Mouse (Mus musculus) lung, embryonic 14.5 days (tissue): ENCODE data around the gene Col23a1. TPM values are rescaled to one million over a fixed set of nuclear protein-coding genes. Genes with fewer than 3 reads are reported as not detected.
"Not testable (repeated sequence)": the region's sequence is repeated elsewhere in the genome, so short reads cannot be mapped to it uniquely, and the experiment has no call there.

Source experiments
- ATAC-seq: fragments of 200-750 bp; cut with Nextera tagmentation; 2 replicates; pipeline ENCODE4 v1.8.0; 2017; ENCODE audit warnings: mild to moderate bottlenecking, moderate TSS enrichment, moderate library complexity; ENCODE audit not compliant: insufficient read depth
- DNase-seq: peaks from one replicate; pipeline ENCODE4 v3.0.0-alpha.2; 2015
- H3K27ac ChIP-seq: fragments of 300-500 bp; sonication (generic); 2 replicates; pipeline ENCODE4 v1.5.1; 2014; ENCODE audit warnings: low read depth, mild to moderate bottlenecking, moderate library complexity
- H3K27me3 ChIP-seq: fragments of 300-500 bp; sonication (generic); 2 replicates; pipeline ENCODE4 v1.6.1; 2014; ENCODE audit warnings: low read length, control low read depth; ENCODE audit not compliant: insufficient read depth
- H3K36me3 ChIP-seq: fragments of 300-500 bp; sonication (generic); 2 replicates; pipeline ENCODE4 v1.6.1; 2014; ENCODE audit warnings: control low read depth; ENCODE audit not compliant: insufficient read depth
- H3K4me1 ChIP-seq: fragments of 300-500 bp; sonication (generic); 2 replicates; pipeline ENCODE4 v1.6.1; 2014; ENCODE audit warnings: antibody characterized with exemption, control low read depth; ENCODE audit not compliant: insufficient read depth
- H3K4me2 ChIP-seq: fragments of 300-500 bp; sonication (generic); 2 replicates; pipeline ENCODE4 v1.6.1; 2014; ENCODE audit warnings: mild to moderate bottlenecking
- H3K4me3 ChIP-seq: fragments of 300-500 bp; sonication (generic); 2 replicates; pipeline ENCODE4 v1.5.1; 2014; ENCODE audit warnings: low read depth, low read length
- H3K9ac ChIP-seq: fragments of 300-500 bp; sonication (generic); 2 replicates; pipeline ENCODE4 v1.6.1; 2014
- H3K9me3 ChIP-seq: fragments of 300-500 bp; sonication (generic); 2 replicates; pipeline ENCODE4 v1.6.1; 2016; ENCODE audit warnings: low read depth, low read length, control low read depth
- CTCF ChIP-seq: IDR thresholded peaks from 2 replicates; pipeline ENCODE4 v1.5.1; 2016; ENCODE audit warnings: antibody characterized with exemption, low read depth
- WGBS: fragments of 180-500 bp; shearing (Covaris S2); extraction: QIAGEN DNeasy Blood & Tissue Kit; methylation state at CpG from one replicate; pipeline ENCODE4 v1.1.7; 2014; 5-methylcytosine and 5-hydroxymethylcytosine counted together
- polyA plus RNA-seq: library from polyadenylated mRNA; unstranded; fragments of >200 nt; fragmentation: Nextera tagmentation; extraction: Ambion mirVana; gene quantifications from 2 replicates; pipeline ENCODE4 v1.2.1, GENCODE M21; 2014

Col23a1 gene
- polyA plus RNA-seq, 1 experiment from 2014 or later: 29.4 TPM

DNA sequence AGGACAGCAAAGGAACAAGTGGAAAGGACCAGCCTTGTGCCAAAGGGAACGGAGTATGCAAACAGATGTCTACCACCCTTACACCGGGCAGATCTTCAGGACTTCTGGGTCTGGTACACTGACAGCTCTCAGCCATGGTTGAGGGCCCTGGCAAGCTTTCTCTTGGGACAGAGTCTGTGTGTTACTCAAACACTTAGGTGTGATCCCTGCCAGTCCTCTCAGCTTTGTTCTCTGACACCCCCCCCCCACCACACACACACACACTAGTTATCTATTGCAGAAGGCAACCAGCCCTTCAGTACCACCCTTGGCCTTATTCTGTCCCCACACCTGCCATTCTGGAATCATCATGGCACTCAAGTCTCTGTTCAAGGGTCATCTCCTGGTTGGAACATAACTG is 332.1 kb downstream of the Col23a1 start:
- no peak overlapping the region for H3K9ac ChIP-seq
- WGBS: 92% methylated on average over 2 of the region's 2 CpGs
- H3K4me1 ChIP-seq: peaks cover 8% of the 10 kb centered on the region; the same call in 1 of the 2 replicates
- H3K27ac ChIP-seq: no peak overlapping the region
- no peak for ATAC-seq
- no peaks in the 10 kb centered on the region for H3K27me3 ChIP-seq
- H3K4me3 ChIP-seq: no peak overlapping the region
- H3K4me2 ChIP-seq: no peak overlapping the region
- no peak for DNase-seq
- no peak for TF ChIP-seq CTCF
- no peaks in the 10 kb centered on the region for H3K9me3 ChIP-seq
- peaks cover 44% of the 10 kb centered on the region for H3K36me3 ChIP-seq

DNA sequence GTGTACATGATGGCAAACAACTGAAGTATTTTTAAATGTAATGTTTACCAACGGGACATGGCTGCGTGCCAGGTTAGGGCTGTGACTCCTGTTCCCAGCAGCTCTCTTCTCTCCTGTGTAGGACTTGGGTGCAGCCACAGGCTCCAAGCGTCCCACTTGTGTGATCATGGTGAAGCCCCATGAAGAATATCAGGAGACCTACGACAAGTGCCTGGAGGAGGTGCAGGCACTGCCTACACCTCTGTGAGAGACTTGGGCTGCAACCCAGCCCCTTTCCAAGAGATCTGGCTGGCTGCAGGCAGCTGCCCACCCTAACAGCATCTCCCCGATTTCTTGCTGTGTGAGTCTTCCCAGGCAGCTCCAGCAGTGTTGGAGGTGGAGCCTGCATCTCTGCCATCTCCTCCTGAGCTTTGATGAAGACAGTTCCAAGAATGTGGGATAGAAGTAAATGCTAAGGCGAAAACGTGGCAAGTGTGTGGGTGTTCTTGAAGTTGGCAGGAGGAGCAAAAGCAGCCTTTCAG is 333.3 kb downstream of the Col23a1 start:
- peaks cover 54% of the 10 kb centered on the region for H3K36me3 ChIP-seq
- DNase-seq (no peak), ATAC-seq (no peak)
- no peak overlapping the region for H3K27ac ChIP-seq
- H3K9ac ChIP-seq: no peak overlapping the region
- no peaks in the 10 kb centered on the region for H3K27me3 ChIP-seq
- no peak overlapping the region for H3K4me3 ChIP-seq
- no peak for TF ChIP-seq CTCF
- WGBS: 84% methylated on average over 7 of the region's 7 CpGs
- H3K4me1 ChIP-seq: peaks cover 8% of the 10 kb centered on the region; the same call in 1 of the 2 replicates
- H3K9me3 ChIP-seq: no peaks in the 10 kb centered on the region
- H3K4me2 ChIP-seq: no peak overlapping the region

DNA sequence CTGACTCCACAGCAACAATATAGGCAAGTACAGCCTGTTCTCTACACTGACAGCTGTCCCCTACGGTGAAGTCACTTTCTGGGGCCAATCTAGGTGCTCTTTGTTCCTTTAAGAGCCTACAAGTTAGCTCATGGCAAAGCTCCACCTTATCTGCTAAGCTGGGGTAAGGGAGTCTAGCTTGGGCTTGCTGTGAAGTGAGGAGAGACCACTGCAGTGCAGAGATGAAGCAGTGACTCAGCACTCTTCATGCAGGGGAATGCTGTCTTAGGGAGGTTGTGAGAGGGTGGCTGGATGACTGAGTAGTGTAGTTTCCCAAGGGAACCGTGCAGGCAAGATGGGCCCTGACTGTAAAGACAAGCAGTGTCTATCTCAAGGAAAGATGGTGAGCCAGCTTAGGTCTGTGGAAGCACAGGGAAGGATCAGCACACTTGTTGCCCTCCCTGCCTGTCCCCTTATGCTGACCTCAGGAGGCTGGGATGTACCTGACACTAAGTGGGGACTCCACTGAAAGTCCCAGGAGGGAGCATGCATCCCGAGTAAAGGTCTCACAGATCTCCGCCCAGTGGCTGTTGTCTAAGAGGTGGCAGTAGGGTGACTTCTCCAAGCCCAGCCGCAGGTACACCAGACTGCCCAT is 335.6 kb downstream of the Col23a1 start:
- no peaks in the 10 kb centered on the region for H3K9me3 ChIP-seq
- peaks cover 62% of the 10 kb centered on the region for H3K36me3 ChIP-seq
- DNase-seq (no peak), ATAC-seq (no peak)
- WGBS: 73% methylated on average over 5 of the region's 5 CpGs
- no peak for TF ChIP-seq CTCF
- no peak overlapping the region for H3K9ac ChIP-seq
- no peak overlapping the region for H3K27ac ChIP-seq
- H3K4me2 ChIP-seq: no peak overlapping the region
- H3K4me3 ChIP-seq: no peak overlapping the region
- H3K27me3 ChIP-seq: no peaks in the 10 kb centered on the region
- H3K4me1 ChIP-seq: peaks cover 8% of the 10 kb centered on the region; the same call in 1 of the 2 replicates

DNA sequence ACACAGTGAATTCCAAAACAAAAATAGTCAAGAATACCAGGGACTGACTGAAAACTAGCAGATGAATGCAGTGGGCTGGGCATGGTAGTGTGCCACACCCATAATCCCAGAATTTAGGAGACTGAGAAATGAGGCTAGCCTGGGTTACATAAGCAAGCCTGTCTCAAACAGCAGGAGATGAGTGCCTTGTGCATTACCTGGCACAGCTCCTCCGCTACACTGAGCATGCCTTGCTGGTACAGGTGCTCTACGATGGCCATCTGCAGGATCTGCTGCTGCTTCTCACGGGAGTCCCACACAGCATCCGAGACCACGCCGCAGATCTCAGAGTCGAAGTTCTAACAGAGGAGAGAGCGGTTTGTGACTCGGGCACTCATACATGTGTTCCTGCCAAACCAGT is 337.7 kb downstream of the Col23a1 start:
- Histone ChIP-seq H3K4me2 (no peak overlapping the region), H3K9ac (no peak overlapping the region), H3K9me3 (no peaks in the 10 kb centered on the region), H3K4me1 (no peaks in the 10 kb centered on the region), H3K36me3 (peaks cover 60% of the 10 kb centered on the region), H3K27ac (no peak overlapping the region), H3K27me3 (no peaks in the 10 kb centered on the region), H3K4me3 (no peak overlapping the region)
- ATAC-seq: no peak
- no peak for DNase-seq
- TF ChIP-seq CTCF: no peak
- WGBS: 93% methylated on average over 9 of the region's 9 CpGs

DNA sequence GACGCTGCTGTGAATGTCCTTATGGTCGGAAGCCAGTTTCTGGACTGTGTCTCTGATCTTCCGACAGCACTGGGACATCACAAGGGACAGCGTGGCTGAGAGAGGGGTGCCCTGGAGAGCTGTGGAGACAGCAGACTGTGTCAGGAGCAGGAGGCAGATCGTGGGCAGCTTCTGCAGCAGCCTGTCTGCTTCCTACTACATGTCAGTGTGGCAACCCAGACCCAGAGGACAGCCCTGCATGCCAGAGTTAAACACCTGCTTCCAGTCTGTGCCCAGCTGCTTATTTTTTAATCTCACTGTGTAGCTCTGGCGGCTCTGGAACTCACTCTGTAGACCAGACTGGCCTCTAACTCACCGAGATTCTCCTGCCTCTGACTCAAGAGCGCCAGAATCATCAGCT is 338.2 kb downstream of the Col23a1 start:
- Histone ChIP-seq H3K27me3 (no peaks in the 10 kb centered on the region), H3K36me3 (peaks cover 55% of the 10 kb centered on the region), H3K9me3 (no peaks in the 10 kb centered on the region), H3K9ac (no peak overlapping the region), H3K4me1 (no peaks in the 10 kb centered on the region), H3K4me3 (no peak overlapping the region), H3K27ac (no peak overlapping the region), H3K4me2 (no peak overlapping the region)
- ATAC-seq (no peak), DNase-seq (no peak)
- no peak for TF ChIP-seq CTCF
- 85% methylated on average over 8 of the region's 8 CpGs for WGBS

DNA sequence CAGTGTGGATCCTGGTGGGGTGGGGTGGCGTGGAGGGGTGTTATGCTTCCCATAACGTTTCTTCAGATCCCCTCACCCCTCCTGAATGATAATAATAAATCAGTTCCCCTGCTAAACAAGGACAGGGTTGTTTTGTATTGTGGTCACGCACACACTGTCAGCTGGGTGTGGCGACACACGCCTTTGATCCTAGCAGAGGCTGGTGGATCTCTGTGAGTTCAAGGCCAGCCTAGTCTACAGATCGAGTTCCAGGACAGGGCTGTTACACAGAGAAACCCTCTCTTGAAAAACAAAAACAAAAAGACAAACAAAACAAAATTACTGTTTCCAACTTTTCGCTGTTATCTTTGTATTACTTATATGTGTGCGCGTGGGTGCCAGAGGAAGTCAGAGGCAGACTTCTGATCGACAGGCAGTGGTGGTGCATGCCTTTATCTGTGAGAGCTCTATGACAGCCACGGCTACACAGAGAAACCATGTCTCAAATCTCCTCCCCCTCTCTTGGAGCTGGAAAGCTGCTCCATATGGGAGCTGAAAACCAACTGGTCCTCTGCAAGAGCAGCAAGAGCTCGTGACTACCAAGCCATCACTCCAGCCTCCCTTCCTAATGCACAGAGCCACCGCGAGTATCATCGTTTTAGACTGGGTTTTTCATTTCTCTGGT is 340.1 kb downstream of the Col23a1 start:
- Histone ChIP-seq H3K4me1 (no peaks in the 10 kb centered on the region), H3K4me3 (no peak overlapping the region), H3K9ac (no peak overlapping the region), H3K27ac (no peak overlapping the region), H3K9me3 (no peaks in the 10 kb centered on the region), H3K4me2 (no peak overlapping the region), H3K36me3 (peaks cover 37% of the 10 kb centered on the region), H3K27me3 (no peaks in the 10 kb centered on the region)
- no peak for ATAC-seq
- no peak for TF ChIP-seq CTCF
- no peak for DNase-seq
- 70% methylated on average over 15 of the region's 15 CpGs for WGBS

DNA sequence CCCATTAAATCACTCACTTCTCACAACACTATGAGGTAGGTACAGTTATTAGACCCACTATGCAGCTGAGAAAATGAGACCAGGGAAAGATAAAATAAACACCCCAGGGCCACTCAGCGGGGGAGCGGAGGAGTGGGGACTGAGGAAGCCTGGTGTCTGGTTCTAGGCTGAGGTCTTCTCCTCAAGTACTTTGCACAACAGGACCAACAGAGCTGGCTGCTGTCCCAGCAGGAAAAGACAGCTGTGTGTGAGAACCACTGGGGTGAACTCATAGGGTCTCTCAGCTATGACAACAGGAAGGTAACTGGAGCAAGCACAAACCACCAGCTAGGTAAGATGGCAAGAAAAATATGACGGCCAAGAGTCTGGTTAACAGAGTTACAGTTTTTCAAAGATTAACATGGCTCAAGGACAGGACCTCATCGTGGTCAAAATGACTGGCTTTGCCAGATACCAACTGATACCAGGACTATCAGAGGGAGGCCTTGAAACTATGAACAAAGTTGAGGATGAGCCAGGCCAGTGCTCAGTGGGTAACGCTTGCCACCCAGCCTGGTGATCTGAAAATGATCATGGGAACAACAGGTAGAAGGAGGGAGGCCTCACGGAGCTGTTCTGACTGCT is 342.5 kb downstream of the Col23a1 start:
- Histone ChIP-seq H3K27me3 (no peaks in the 10 kb centered on the region), H3K4me3 (no peak overlapping the region), H3K9ac (no peak overlapping the region), H3K4me1 (no peaks in the 10 kb centered on the region), H3K9me3 (no peaks in the 10 kb centered on the region), H3K4me2 (no peak overlapping the region), H3K27ac (peak overlapping the region; percentile 8; the same call in 1 of the 2 replicates), H3K36me3 (peaks cover 14% of the 10 kb centered on the region)
- DNase-seq (no peak), ATAC-seq (no peak)
- WGBS: 82% methylated on average over 6 of the region's 6 CpGs
- TF ChIP-seq CTCF: no peak

DNA sequence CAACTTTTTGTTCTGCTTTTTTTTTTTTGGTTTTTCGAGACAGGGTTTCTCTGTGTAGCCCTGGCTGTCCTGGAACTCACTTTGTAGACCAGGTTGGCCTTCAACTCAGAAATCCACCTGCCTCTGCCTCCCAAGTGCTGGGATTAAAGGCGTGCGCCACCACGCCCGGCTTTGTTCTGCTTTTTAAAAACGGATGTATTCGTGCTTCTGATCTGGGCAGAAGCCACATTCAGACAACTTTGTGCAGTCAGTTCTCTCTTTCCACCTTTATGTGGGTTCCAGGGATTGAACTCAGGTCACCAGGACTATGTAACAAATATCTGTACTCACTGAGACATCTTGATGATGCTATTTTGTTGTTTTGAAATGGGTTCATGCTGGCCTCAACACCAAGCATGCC is 343.5 kb downstream of the Col23a1 start:
- not testable (repeated sequence) for H3K36me3 ChIP-seq, DNase-seq, H3K4me3 ChIP-seq, ATAC-seq, H3K4me1 ChIP-seq, H3K27ac ChIP-seq, H3K27me3 ChIP-seq, H3K4me2 ChIP-seq, H3K9ac ChIP-seq, H3K9me3 ChIP-seq
- 95% methylated on average over 7 of the region's 7 CpGs for WGBS
